Mouse (Mus musculus): Measurements from ENCODE around the gene Arglu1.
A peak's percentile ranks its signal among the peaks of the same experiment; 100 is the strongest.

- TF ChIP-seq POLR2A (IDR thresholded peaks at IDR 0.05; ENCODE audit: extremely low read depth, insufficient read depth, low read length): peak; percentile 76; the same call in 1 of the 2 replicates
- TF ChIP-seq CTCF (IDR thresholded peaks at IDR 0.05; ENCODE audit: extremely low read depth, insufficient read depth, low read length): no peak
Observed at GRCm38 (mm10) chr8:8690146-8691092, at the start of gene Arglu1.

Measured in cortical plate, adult 2 months (tissue).